Mouse (Mus musculus): ENCODE results near the gene Hormad1. TPM values are rescaled to one million over a fixed set of nuclear protein-coding genes. Genes with fewer than 3 reads are reported as not detected.
"Not testable (repeated sequence)": the region's sequence is repeated elsewhere in the genome, so short reads cannot be mapped to it uniquely, and the experiment has no call there.

The Hormad1 gene
- total RNA-seq, 1 experiment, result 24.3 TPM

GRCm38 (mm10) chr3:95621241-95621640 lies 61.8 kb downstream of the Hormad1 start:
- Histone ChIP-seq H3K4me1 (ENCODE audit: control insufficient read depth in 2 of 2, insufficient read depth in 2 of 2, low read length in 2 of 2, poor library complexity in 1 of 2) (peaks cover 6% of the 10 kb centered on the region in 2 experiments; a peak in 2 of 4 replicates), H3K27ac (ENCODE audit: insufficient read depth, low read depth, low read length, poor library complexity, severe bottlenecking) (no peak overlapping the region)
- in situ Hi-C loops (cut with MboI; ENCODE audit: low sequenced_read_pairs in 2 of 2, unreplicated experiment in 2 of 2), result no loop called here

GRCm38 (mm10) chr3:95622421-95622820 lies 62.9 kb downstream of the Hormad1 start:
- in situ Hi-C loops (cut with MboI; ENCODE audit: low sequenced_read_pairs in 2 of 2, unreplicated experiment in 2 of 2); H3K4me1 ChIP-seq (ENCODE audit: control insufficient read depth in 2 of 2, insufficient read depth in 2 of 2, low read length in 2 of 2, poor library complexity in 1 of 2); H3K36me3 ChIP-seq (ENCODE audit: control insufficient read depth, insufficient read depth, low read length, poor library complexity, severe bottlenecking); H3K27ac ChIP-seq (ENCODE audit: insufficient read depth, low read depth, low read length, poor library complexity, severe bottlenecking); DNase-seq (ENCODE audit: low read depth, low spot score); H3K9me3 ChIP-seq (ENCODE audit: control insufficient read depth, insufficient read depth, low read depth, low read length): not testable (repeated sequence)
- peak overlapping the region; percentile 50; the same call in 1 of the 2 replicates for H3K9ac ChIP-seq (ENCODE audit: insufficient read depth, low read depth, low read length, poor library complexity, severe bottlenecking)
- H3K4me3 ChIP-seq (ENCODE audit: insufficient read depth in 1 of 2, low read depth in 1 of 2, low read length in 2 of 2, poor library complexity in 1 of 2, severe bottlenecking in 1 of 2), result peak overlapping the region in 1 of 2 experiments; percentile 35; a peak in 1 of 4 replicates

More at GRCm38 (mm10) chr3:95621241-95621640, 61.8 kb downstream of the Hormad1 start:
- TF ChIP-seq ZC3H11A (IDR thresholded peaks at IDR 0.05; ENCODE audit: borderline replicate concordance, low read depth, low read length) (no peak), MAFK (IDR thresholded peaks at IDR 0.05; ENCODE audit: insufficient read depth, low read depth, low read length) (no peak)
- Histone ChIP-seq H3K9me3 (ENCODE audit: control insufficient read depth, insufficient read depth, low read depth, low read length) (no peaks in the 10 kb centered on the region), H3K36me3 (ENCODE audit: control insufficient read depth, insufficient read depth, low read length, poor library complexity, severe bottlenecking) (peaks cover 7% of the 10 kb centered on the region), H3K9ac (ENCODE audit: insufficient read depth, low read depth, low read length, poor library complexity, severe bottlenecking) (no peak overlapping the region), H3K4me3 (ENCODE audit: insufficient read depth in 1 of 2, low read depth in 1 of 2, low read length in 2 of 2, poor library complexity in 1 of 2, severe bottlenecking in 1 of 2) (no peak overlapping the region)
- no peak for DNase-seq (ENCODE audit: low read depth, low spot score)

- Histone ChIP-seq H3K4me3 (ENCODE audit: insufficient read depth in 1 of 2, low read depth in 1 of 2, low read length in 2 of 2, poor library complexity in 1 of 2, severe bottlenecking in 1 of 2) (no peak overlapping the region), H3K36me3 (ENCODE audit: control insufficient read depth, insufficient read depth, low read length, poor library complexity, severe bottlenecking) (peaks cover 14% of the 10 kb centered on the region), H3K9me3 (ENCODE audit: control insufficient read depth, insufficient read depth, low read depth, low read length) (no peaks in the 10 kb centered on the region), H3K4me1 (ENCODE audit: control insufficient read depth in 2 of 2, insufficient read depth in 2 of 2, low read length in 2 of 2, poor library complexity in 1 of 2) (peaks cover 6% of the 10 kb centered on the region in 2 experiments; a peak in 2 of 4 replicates), H3K9ac (ENCODE audit: insufficient read depth, low read depth, low read length, poor library complexity, severe bottlenecking) (no peak overlapping the region), H3K27ac (ENCODE audit: insufficient read depth, low read depth, low read length, poor library complexity, severe bottlenecking) (no peak overlapping the region)
- in situ Hi-C loops (cut with MboI; ENCODE audit: low sequenced_read_pairs in 2 of 2, unreplicated experiment in 2 of 2), result no loop called here
- no peak for TF ChIP-seq ZC3H11A (IDR thresholded peaks at IDR 0.05; ENCODE audit: borderline replicate concordance, low read depth, low read length)
- no peak for TF ChIP-seq CHD2 (IDR thresholded peaks at IDR 0.05; ENCODE audit: low read depth, low read length)
- DNase-seq (ENCODE audit: low read depth, low spot score), result no peak
These were observed 64.1 kb downstream of the Hormad1 start for GRCm38 (mm10) chr3:95623551-95623950.

- Histone ChIP-seq H3K36me3 (ENCODE audit: control insufficient read depth, insufficient read depth, low read length, poor library complexity, severe bottlenecking) (peaks cover 19% of the 10 kb centered on the region), H3K4me3 (ENCODE audit: insufficient read depth in 1 of 2, low read depth in 1 of 2, low read length in 2 of 2, poor library complexity in 1 of 2, severe bottlenecking in 1 of 2) (peak overlapping the region in 1 of 2 experiments; percentile 70; a peak in 2 of 4 replicates)
- H3K9ac ChIP-seq (ENCODE audit: insufficient read depth, low read depth, low read length, poor library complexity, severe bottlenecking); H3K4me1 ChIP-seq (ENCODE audit: control insufficient read depth in 2 of 2, insufficient read depth in 2 of 2, low read length in 2 of 2, poor library complexity in 1 of 2); in situ Hi-C loops (cut with MboI; ENCODE audit: low sequenced_read_pairs in 2 of 2, unreplicated experiment in 2 of 2); H3K27ac ChIP-seq (ENCODE audit: insufficient read depth, low read depth, low read length, poor library complexity, severe bottlenecking); H3K9me3 ChIP-seq (ENCODE audit: control insufficient read depth, insufficient read depth, low read depth, low read length); DNase-seq (ENCODE audit: low read depth, low spot score): not testable (repeated sequence)
These were observed 64.6 kb downstream of the Hormad1 start for GRCm38 (mm10) chr3:95623991-95624515.

DNA sequence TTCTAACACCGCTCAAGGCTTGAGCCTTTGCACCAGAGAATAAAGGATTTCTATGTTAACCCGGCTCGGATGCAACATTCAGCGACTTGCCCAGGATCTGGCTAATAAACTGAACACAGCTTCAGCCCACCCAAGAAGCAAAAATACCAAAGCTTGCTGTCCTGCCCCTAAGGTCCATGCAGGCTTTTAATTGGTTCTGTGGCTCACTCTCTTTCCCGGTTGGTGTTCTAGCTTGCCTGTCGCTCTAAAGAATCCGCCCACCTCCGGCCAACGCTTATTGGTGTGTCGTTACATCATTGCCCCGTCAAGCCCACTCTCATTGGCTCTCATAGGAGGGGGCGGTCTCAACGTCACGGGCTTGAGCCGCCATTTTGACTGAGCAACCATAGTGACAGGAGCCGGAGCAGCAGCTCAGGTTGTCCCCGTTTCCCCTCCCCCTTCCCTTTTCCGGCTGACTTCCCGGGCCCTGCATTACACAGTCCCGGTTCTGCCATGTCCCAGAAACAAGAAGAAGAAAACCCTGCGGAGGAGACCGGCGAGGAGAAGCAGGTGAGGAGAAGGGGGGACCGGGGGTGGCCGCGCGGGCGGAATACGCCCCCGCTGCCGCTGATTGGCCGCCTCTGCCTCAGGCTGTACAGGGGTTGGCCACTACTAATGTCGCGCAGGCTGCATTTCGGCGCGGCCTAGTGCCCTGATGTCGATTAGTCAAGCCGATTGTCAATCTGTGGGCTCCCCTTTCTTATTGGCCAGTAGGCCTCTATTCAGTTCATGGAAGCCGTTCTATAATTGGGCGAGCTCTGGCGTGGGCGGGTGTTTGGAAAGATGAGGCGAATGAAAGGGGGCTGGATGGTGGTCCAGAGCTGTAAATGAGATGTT lies 65.4 kb downstream of the Hormad1 start, which contains the start of gene Ensa:
Ensa (plus strand) TSS at position 366 of the 876 bp plus-strand sequence.
- H3K9me3 ChIP-seq (ENCODE audit: control insufficient read depth, insufficient read depth, low read depth, low read length), result no peaks in the 10 kb centered on the region
- peaks cover 24% of the 10 kb centered on the region for H3K36me3 ChIP-seq (ENCODE audit: control insufficient read depth, insufficient read depth, low read length, poor library complexity, severe bottlenecking)
- peak within 1 kb of the TSS; percentile 95 for H3K27ac ChIP-seq (ENCODE audit: insufficient read depth, low read depth, low read length, poor library complexity, severe bottlenecking)
- H3K9ac ChIP-seq (ENCODE audit: insufficient read depth, low read depth, low read length, poor library complexity, severe bottlenecking), result peak within 1 kb of the TSS; percentile 98
- no peak for TF ChIP-seq ZC3H11A (IDR thresholded peaks at IDR 0.05; ENCODE audit: borderline replicate concordance, low read depth, low read length)
- TF ChIP-seq HCFC1 (IDR thresholded peaks at IDR 0.05; ENCODE audit: borderline replicate concordance, insufficient read depth, low read length), result 0 out of 2 replicates have a peak, but pooled peaks have one; percentile 45
- TF ChIP-seq CHD2 (IDR thresholded peaks at IDR 0.05; ENCODE audit: low read depth, low read length), result peak; percentile 94
- TF ChIP-seq ZNF384 (IDR thresholded peaks at IDR 0.05; ENCODE audit: low read depth, low read length), result no peak
- TF ChIP-seq MAFK (IDR thresholded peaks at IDR 0.05; ENCODE audit: insufficient read depth, low read depth, low read length), result peak; percentile 3; the same call in 1 of the 2 replicates
- peak within 1 kb of the TSS; percentile 93 for H3K4me3 ChIP-seq (ENCODE audit: insufficient read depth in 1 of 2, low read depth in 1 of 2, low read length in 2 of 2, poor library complexity in 1 of 2, severe bottlenecking in 1 of 2)
- peak; percentile 100 for DNase-seq (ENCODE audit: low read depth, low spot score)
- peaks cover 6% of the 10 kb centered on the region in 2 experiments; a peak in 2 of 4 replicates for H3K4me1 ChIP-seq (ENCODE audit: control insufficient read depth in 2 of 2, insufficient read depth in 2 of 2, low read length in 2 of 2, poor library complexity in 1 of 2)
- in situ Hi-C loops (cut with MboI; ENCODE audit: low sequenced_read_pairs in 2 of 2, unreplicated experiment in 2 of 2), result no loop called here

Data from ES-E14 (cell line).